Mouse (Mus musculus) cerebellum, adult 18-20 months (tissue): ENCODE results near the gene Kif5a.

ENCODE experiments used
- DNase-seq, 2 experiments: peaks; one replicate each; pipeline ENCODE4 v3.0.0; 2021

The Kif5a gene

GRCm38 (mm10) chr10:127190398-127191190, 72.6 kb downstream of the Kif5a start:
- DNase-seq, result no peak

- no peak for DNase-seq
Observed at GRCm38 (mm10) chr10:127189651-127190381, 73.3 kb downstream of the Kif5a start, which contains the start of gene Arhgef25. Gene Arhgef25 (minus strand): TSS chr10:127190083.

GRCm38 (mm10) chr10:127189116-127189650, 74.0 kb downstream of the Kif5a start:
- peak in 1 of 2 experiments; percentile 60 for DNase-seq

GRCm38 (mm10) chr10:127188465-127189115, 74.6 kb downstream of the Kif5a start:
- DNase-seq, result peak; percentile 66 to 84

- DNase-seq, result no peak
Observed at GRCm38 (mm10) chr10:127188079-127188453, 75.1 kb downstream of the Kif5a start.

- DNase-seq, result peak; percentile 55 to 70
Observed at GRCm38 (mm10) chr10:127187371-127188078, 75.6 kb downstream of the Kif5a start.

- no peak for DNase-seq
Observed at GRCm38 (mm10) chr10:127186451-127186850, 76.7 kb downstream of the Kif5a start.

GRCm38 (mm10) chr10:127185506-127185905, 77.6 kb downstream of the Kif5a start:
- no peak for DNase-seq

- no peak for DNase-seq
Observed at GRCm38 (mm10) chr10:127185101-127185500, 78.0 kb downstream of the Kif5a start.

- DNase-seq, result no peak
Observed at GRCm38 (mm10) chr10:127183759-127184158, 79.4 kb downstream of the Kif5a start.

- no peak for DNase-seq
Observed at GRCm38 (mm10) chr10:127182624-127183023, 80.5 kb downstream of the Kif5a start.

GRCm38 (mm10) chr10:127181566-127181965, 81.6 kb downstream of the Kif5a start:
- no peak for DNase-seq

- no peak for DNase-seq
Observed at GRCm38 (mm10) chr10:127180695-127181047, 82.5 kb downstream of the Kif5a start.

- no peak for DNase-seq
Observed at GRCm38 (mm10) chr10:127179871-127180694, 83.1 kb downstream of the Kif5a start, which contains the start of gene Slc26a10. Gene Slc26a10 (minus strand): TSS chr10:127180645.

GRCm38 (mm10) chr10:127178286-127179027, 84.7 kb downstream of the Kif5a start:
- no peak for DNase-seq

GRCm38 (mm10) chr10:127177719-127178118, 85.4 kb downstream of the Kif5a start:
- peak; percentile 84 for DNase-seq

GRCm38 (mm10) chr10:127177235-127177634, 85.9 kb downstream of the Kif5a start:
- DNase-seq, result no peak

- no peak for DNase-seq
Observed at GRCm38 (mm10) chr10:127176756-127177155, 86.4 kb downstream of the Kif5a start.

GRCm38 (mm10) chr10:127176228-127176627, 86.9 kb downstream of the Kif5a start:
- no peak for DNase-seq
